Mouse (Mus musculus): ENCODE results near the gene Cox5a.

The Cox5a gene

DNA sequence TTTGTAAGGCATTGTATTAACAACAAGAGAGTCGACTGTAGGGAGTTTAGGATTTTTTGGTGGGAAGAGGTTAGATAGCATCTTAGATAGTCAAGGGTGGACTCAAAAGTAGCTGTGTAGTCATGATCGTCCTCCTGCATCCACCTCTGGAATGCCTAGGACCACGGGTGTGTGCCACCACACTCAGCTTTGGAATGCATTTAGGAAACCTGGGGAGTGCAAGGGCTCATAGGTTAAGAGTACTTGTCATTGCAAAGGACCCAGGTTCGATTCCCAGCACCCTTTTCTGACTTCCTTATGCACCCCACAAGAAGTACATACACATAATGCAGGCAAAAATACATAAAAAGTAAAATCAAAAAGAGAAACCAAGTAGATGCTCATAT is 1.8 kb downstream of the Cox5a start:
- in situ Hi-C loops (cut with MboI; ENCODE audit: unreplicated experiment in 2 of 2): loop anchor here (5.0 to 25.0 kb wide), 6 partner anchors 36 to 586 kb away; partner anchors contain the start of genes Csk (in 1 of the 2), Cyp11a1 (in 1 of the 2), Imp3 (in 1 of the 2) and Ppcdc (in 1 of the 2)

DNA sequence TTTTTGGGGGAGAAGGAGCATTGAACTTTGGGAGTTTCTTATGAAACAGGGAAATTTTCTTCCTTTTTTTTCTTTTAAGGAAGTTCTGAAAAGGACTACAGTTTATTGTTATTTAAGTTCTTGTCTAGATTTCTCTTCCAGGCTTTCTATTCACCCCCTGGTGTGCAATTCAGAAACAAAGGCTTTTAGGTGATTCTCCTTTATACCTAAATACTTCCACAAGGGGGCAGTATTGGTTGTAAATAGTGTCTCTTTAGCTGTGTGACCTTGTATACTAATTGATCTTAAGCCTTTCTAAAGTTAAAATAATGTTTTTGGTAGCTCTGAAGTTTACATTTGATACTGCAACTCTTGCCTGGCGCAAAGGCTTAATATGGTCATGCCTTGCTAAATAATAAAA is 2.7 kb downstream of the Cox5a start:
- in situ Hi-C loops (cut with MboI; ENCODE audit: unreplicated experiment in 2 of 2): loop anchor here (5.0 to 25.0 kb wide), 6 partner anchors 36 to 586 kb away; partner anchors contain the start of genes Csk (in 1 of the 2), Cyp11a1 (in 1 of the 2), Imp3 (in 1 of the 2) and Ppcdc (in 1 of the 2)

GRCm38 (mm10) chr9:57524439-57524838 is 3.4 kb downstream of the Cox5a start:
- in situ Hi-C loops (cut with MboI; ENCODE audit: unreplicated experiment in 2 of 2): loop anchor here (5.0 to 25.0 kb wide), 6 partner anchors 37 to 587 kb away; partner anchors contain the start of genes Csk (in 1 of the 2), Cyp11a1 (in 1 of the 2), Imp3 (in 1 of the 2) and Ppcdc (in 1 of the 2)

DNA sequence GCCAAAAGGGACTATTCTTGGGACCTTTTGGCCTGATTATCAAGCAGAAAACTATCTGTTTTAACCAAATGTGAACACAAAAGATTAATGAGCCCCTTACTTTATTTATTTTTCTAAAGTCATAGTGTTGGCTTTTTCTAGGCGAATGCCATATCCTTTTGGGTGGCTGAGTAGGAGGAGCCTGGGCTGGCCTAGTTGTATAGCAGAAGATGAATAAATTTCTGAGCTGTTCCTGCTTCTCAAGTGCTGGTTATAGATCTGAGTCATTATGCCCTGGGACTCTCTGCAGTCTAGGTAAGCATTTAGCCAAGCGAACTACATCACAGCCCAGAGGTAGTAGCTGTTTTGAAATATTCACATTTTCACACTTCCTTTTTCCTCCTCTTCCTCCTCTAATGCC is 4.4 kb downstream of the Cox5a start:
- in situ Hi-C loops (cut with MboI; ENCODE audit: unreplicated experiment in 2 of 2): loop anchor here in 1 of 2 experiments (10.0 kb wide), 2 partner anchors 219 to 479 kb away; partner anchors contain the start of gene Cyp11a1

- in situ Hi-C loops (cut with MboI; ENCODE audit: unreplicated experiment in 2 of 2): loop anchor here in 1 of 2 experiments (10.0 kb wide), 2 partner anchors 218 to 478 kb away; partner anchors contain the start of gene Cyp11a1
Measured at GRCm38 (mm10) chr9:57526435-57526834, 5.4 kb downstream of the Cox5a start.

GRCm38 (mm10) chr9:57531946-57532345 is 10.9 kb downstream of the Cox5a start:
- in situ Hi-C loops (cut with MboI; ENCODE audit: unreplicated experiment in 2 of 2): loop anchor here in 1 of 2 experiments (10.0 kb wide), 1 partner anchor 223 kb away; no protein-coding TSS in a partner anchor

- in situ Hi-C loops (cut with MboI; ENCODE audit: unreplicated experiment in 2 of 2): loop anchor here in 1 of 2 experiments (10.0 kb wide), 1 partner anchor 218 kb away; no protein-coding TSS in a partner anchor
Measured at GRCm38 (mm10) chr9:57536362-57536761, 15.3 kb downstream of the Cox5a start.

- in situ Hi-C loops (cut with MboI; ENCODE audit: unreplicated experiment in 2 of 2): loop anchor here in 1 of 2 experiments (10.0 kb wide), 1 partner anchor 218 kb away; no protein-coding TSS in a partner anchor
Measured at GRCm38 (mm10) chr9:57537044-57537727, 16.1 kb downstream of the Cox5a start, which contains the start of gene Fam219b. Fam219b (plus strand) TSS chr9:57537528.

GRCm38 (mm10) chr9:57537728-57538181 is 16.7 kb downstream of the Cox5a start:
- in situ Hi-C loops (cut with MboI; ENCODE audit: unreplicated experiment in 2 of 2): loop anchor here in 1 of 2 experiments (10.0 kb wide), 1 partner anchor 217 kb away; no protein-coding TSS in a partner anchor

- in situ Hi-C loops (cut with MboI; ENCODE audit: unreplicated experiment in 2 of 2): loop anchor here in 1 of 2 experiments (10.0 kb wide), 1 partner anchor 215 kb away; no protein-coding TSS in a partner anchor
Measured at GRCm38 (mm10) chr9:57539550-57539949, 18.5 kb downstream of the Cox5a start.

DNA sequence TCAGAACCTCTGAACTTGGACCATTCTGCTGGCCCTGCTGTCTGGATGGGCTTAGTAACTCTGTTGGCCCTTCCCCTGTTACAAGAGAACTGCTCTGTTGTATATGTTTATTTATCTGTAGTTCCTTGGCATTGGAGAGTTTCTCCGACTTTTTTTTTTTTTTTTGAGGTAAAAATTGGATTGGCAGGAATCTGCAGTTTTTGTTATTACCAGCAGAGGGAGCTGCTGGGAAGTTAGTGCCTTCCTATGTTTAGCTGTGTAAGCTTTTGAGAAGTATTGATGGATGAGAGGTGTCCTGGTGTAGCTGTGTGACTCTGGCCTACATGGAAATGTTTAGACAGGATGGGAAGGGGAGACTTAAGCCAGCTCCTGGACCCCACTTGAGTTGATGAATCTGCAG is 20.2 kb downstream of the Cox5a start:
- in situ Hi-C loops (cut with MboI; ENCODE audit: unreplicated experiment in 2 of 2): loop anchor here in 1 of 2 experiments (5.0 kb wide), 2 partner anchors 81 to 116 kb away; partner anchors contain the start of gene Lman1l

DNA sequence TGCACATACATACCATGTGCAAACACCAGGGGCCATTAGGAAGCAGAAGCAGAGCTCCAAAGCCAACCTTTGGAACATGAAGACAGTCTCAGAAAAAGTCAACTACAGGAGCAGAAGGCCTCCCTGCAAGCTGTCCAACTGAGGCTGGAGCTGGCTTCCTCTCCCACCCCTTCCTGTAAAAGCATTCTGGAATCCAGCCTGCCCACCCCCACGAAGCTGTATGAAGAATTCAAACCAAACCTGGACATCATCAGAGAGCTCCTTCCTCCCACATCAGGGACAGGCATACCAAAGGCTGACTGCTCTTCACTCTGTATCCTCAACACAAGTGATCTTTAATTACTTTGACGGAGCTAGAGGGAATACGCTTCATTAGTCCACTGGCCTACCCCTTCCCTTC is 22.9 kb downstream of the Cox5a start:
- in situ Hi-C loops (cut with MboI; ENCODE audit: unreplicated experiment in 2 of 2): loop anchor here in 1 of 2 experiments (5.0 kb wide), 2 partner anchors 78 to 113 kb away; partner anchors contain the start of gene Lman1l

GRCm38 (mm10) chr9:57547287-57547686 is 26.2 kb downstream of the Cox5a start:
- in situ Hi-C loops (cut with MboI; ENCODE audit: unreplicated experiment in 2 of 2): no loop called here

DNA sequence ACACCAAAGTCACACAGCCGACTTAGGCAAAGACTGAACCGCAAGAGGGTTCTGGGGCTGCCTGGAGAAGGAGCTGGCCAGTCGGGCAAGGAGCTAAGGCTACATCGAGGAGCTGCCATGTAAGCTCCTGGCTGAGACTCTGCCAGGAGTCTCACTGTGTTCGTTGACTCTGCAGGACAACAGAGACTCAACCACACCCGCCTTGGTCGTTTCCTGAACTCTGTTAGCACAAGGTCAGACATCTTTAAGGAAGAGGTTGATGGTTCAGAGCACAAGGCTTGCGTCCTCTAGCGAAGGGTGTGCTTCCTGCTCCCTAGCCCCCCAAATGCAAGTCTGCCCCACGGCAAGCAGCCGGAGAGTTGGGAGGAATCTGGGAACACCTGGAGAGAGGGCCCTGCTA is 26.8 kb downstream of the Cox5a start:
- in situ Hi-C loops (cut with MboI; ENCODE audit: unreplicated experiment in 2 of 2): no loop called here

DNA sequence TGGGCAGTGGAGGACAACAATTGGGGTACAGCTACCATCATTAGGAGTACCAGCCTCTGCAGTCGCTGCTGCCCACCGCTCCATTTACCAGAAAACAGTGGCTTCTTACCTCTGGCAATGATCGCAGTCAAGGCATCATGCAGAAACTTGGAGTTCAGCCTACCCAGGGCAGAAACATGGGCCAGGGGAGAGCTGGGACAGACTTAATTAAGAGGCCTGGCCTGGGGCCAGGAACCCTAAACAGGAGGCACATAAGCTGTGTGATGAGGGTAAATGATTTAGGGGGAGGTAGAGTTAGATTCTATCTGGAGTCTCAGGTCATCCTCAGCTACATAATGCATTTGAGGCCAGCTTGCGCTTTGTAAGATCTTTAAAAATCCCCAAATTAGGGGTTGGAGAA is 28.1 kb downstream of the Cox5a start:
- in situ Hi-C loops (cut with MboI; ENCODE audit: unreplicated experiment in 2 of 2): no loop called here

DNA sequence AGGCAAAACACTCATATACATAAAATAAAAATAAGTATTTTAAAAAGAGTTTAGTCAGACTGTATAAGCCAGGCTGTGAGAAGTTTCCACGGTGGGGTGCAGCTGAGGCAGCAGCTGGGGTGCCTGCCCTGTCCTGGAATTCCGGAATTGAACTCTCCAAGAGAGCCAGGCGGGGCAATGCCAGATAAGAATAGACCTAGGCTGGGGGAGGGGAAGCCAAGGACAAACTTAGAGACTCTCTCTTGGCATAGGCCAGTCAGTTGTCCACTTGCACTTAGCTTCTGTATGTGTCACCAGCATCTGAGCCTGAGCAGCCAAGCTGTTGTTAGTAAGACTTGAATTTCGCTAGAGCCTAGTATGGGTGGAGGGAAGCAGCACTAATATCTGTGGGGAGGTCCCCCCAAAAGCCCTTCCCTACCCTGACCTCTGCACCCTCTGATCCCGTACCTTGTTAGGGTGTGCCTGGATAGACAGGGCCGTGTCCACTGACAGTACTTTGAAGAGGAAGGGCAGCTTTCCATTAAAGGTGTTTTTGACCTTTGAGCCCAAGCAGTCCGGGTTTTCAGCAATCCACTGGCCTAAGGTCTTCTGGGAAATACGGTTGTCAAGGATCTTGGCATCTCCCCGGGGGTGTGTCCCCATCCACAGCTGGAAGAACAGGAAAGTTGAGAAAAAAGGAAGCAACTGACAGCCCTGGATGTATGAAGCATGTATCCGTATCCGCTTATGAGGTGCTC is 29.2 kb downstream of the Cox5a start:
- in situ Hi-C loops (cut with MboI; ENCODE audit: unreplicated experiment in 2 of 2): no loop called here

- in situ Hi-C loops (cut with MboI; ENCODE audit: unreplicated experiment in 2 of 2): no loop called here
Measured at GRCm38 (mm10) chr9:57552139-57552887, 31.2 kb downstream of the Cox5a start, which contains the start of gene Mpi. Mpi (minus strand) TSS chr9:57552763.

DNA sequence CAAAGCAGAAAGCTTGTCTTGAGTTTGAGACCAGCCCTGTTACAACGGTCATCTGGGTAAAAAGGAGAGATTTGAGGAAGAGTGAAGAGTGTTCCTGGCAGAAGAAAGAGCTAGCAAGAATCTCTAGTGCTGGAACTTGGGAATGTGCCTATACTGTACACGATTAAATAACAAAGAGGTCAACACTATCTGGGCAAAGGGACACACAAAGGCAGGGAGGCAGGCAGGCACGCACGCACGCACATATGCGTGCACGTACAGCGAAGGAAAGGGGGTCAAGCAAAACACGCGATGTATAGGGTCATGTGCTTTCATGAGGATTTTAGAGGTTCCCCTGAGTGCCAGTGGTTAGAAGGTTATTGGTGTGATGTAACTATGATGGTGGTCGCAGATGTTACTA is 32.0 kb downstream of the Cox5a start:
- in situ Hi-C loops (cut with MboI; ENCODE audit: unreplicated experiment in 2 of 2): no loop called here

- in situ Hi-C loops (cut with MboI; ENCODE audit: unreplicated experiment in 2 of 2): no loop called here
Measured at GRCm38 (mm10) chr9:57554753-57555152, 33.7 kb downstream of the Cox5a start.

DNA sequence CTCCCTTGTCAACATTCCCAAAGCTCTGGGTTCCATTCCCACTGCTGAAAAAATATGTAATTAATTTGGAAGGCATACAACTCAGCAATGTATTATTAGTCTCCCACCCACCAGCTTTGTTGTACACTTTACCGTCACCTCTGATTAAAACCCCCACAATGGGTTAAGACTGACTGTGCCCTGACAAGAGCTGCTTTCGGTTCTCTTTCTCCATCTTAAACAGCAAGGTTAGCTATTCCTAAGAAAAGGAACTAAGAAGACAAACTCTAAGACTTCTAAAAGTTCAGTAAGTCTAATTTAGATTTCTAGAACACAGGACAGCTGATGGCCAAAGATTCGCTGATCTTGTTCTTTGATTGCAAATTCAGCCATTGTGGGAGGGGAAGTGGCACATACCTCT is 36.1 kb downstream of the Cox5a start:
- in situ Hi-C loops (cut with MboI; ENCODE audit: unreplicated experiment in 2 of 2): no loop called here

Data from v-Abl transformed pro-B cells (cell line).